Mouse (Mus musculus) liver, embryonic 11.5 days (tissue): Measurements from ENCODE around the gene Marveld2. TPM values are rescaled to one million over a fixed set of nuclear protein-coding genes. Genes with fewer than 3 reads are reported as not detected.

Experiments
- ATAC-seq: fragments of 200-750 bp; cut with Nextera tagmentation; replicated peaks from 2 replicates; pipeline ENCODE4 v1.8.0; 2017; ENCODE audit warnings: moderate number of reproducible peaks, mild to moderate bottlenecking, moderate TSS enrichment, moderate library complexity; ENCODE audit not compliant: low FRiP score
- DNase-seq: peaks from one replicate; pipeline ENCODE4 v3.0.0-alpha.2; 2017; ENCODE audit warnings: low spot score
- H3K27ac ChIP-seq: fragments of 300-500 bp; sonication (generic); 2 replicates; pipeline ENCODE4 v1.5.1; 2014; ENCODE audit warnings: mild to moderate bottlenecking, low read depth, low read length, control low read depth
- H3K27me3 ChIP-seq: fragments of 300-500 bp; sonication (generic); replicated peaks from 2 replicates; pipeline ENCODE4 v1.6.1; 2014; ENCODE audit warnings: low read length, mixed read lengths; ENCODE audit not compliant: control insufficient read depth, insufficient read depth
- H3K36me3 ChIP-seq: fragments of 300-500 bp; sonication (generic); 2 replicates; pipeline ENCODE4 v1.6.1; 2014; ENCODE audit warnings: mild to moderate bottlenecking, low read length, moderate library complexity, mixed read lengths; ENCODE audit not compliant: control insufficient read depth, insufficient read depth
- H3K4me1 ChIP-seq: fragments of 300-500 bp; sonication (generic); replicated peaks from 2 replicates; pipeline ENCODE4 v1.6.1; 2014; ENCODE audit warnings: low read length, mixed read lengths; ENCODE audit not compliant: control insufficient read depth, insufficient read depth
- H3K4me2 ChIP-seq: fragments of 300-500 bp; sonication (generic); 2 replicates; pipeline ENCODE4 v1.6.1; 2014; ENCODE audit warnings: mild to moderate bottlenecking, control low read depth, moderate library complexity
- H3K4me3 ChIP-seq: fragments of 300-500 bp; sonication (generic); 2 replicates; pipeline ENCODE4 v1.5.1; 2014; ENCODE audit warnings: low read depth, low read length, control low read depth
- H3K9ac ChIP-seq: fragments of 300-500 bp; sonication (generic); 2 replicates; pipeline ENCODE4 v1.6.1; 2014; ENCODE audit warnings: low read depth, low read length, control low read depth
- H3K9me3 ChIP-seq: fragments of 300-500 bp; sonication (generic); 2 replicates; pipeline ENCODE4 v1.6.1; 2016; ENCODE audit warnings: low read length, inconsistent platforms, mixed read lengths; ENCODE audit not compliant: control insufficient read depth
- WGBS: fragments of 180-500 bp; shearing (Covaris S2); extraction: QIAGEN DNeasy Blood & Tissue Kit; methylation state at CpG from one replicate; pipeline ENCODE4 v1.1.7; 2014; 5-methylcytosine and 5-hydroxymethylcytosine counted together
- polyA plus RNA-seq: library from polyadenylated mRNA; unstranded; fragments of >200 nt; fragmentation: Nextera tagmentation; extraction: Ambion mirVana; gene quantifications from 2 replicates; pipeline ENCODE4 v1.2.1, GENCODE M21; 2014

Marveld2 gene
- polyA plus RNA-seq = 9.1 and 9.5 TPM in 2 replicates

DNA sequence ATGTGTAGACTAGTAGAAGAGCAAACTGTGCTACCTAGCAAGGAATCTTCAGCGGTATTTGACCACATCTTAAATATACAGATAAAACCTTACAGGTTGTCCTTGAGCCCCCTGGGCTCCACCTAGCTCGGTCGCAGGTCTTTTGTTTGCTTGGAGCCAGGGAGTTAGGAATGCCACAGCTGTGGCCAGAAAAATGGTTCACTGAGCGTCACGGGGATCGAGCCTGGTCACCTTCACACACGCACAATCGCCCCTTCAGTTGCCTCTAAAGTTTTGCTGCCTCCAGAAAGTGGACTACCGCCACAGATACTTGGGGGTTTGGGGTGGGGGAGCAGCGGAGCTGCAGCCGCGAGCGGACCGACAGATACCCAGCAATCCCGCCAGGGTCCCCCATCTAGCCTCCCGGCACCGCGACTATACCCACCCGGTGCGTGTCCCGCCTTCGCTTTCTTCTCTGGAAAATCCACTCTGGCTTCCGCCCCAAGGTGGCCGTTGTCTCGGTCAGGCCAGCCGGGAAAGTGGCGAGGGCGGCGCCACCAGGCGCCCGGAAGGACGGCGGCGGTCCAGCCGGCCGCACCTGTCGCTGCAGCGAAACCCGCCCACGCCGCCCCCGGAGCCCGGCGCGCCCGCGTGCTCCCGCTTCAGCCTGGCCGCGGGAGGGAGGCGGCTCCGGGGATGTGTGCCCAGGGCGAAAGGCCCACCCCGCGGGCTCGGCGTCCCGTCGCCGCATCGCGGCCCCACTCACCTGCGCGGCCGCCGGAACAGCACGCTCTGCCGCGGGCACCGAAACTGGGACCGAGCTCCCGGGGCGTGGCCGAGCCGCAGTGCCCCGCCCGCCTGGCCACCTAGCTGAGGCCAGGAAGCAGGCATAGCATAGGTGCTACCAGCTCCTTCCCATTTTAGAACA lies at the start of gene Marveld2:
Marveld2 (minus strand) TSS at position 791 of the 907 bp plus-strand sequence.
- Histone ChIP-seq H3K27ac (no peak within 1 kb of the TSS), H3K4me2 (peak within 1 kb of the TSS; percentile 98), H3K36me3 (peaks cover 4% of the 10 kb centered on the region; the same call in 1 of the 2 replicates), H3K9me3 (no peaks in the 10 kb centered on the region), H3K4me3 (peak within 1 kb of the TSS; percentile 79), H3K9ac (peak within 1 kb of the TSS; percentile 70), H3K4me1 (peaks cover 5% of the 10 kb centered on the region; the same call in 1 of the 2 replicates), H3K27me3 (peaks cover 4% of the 10 kb centered on the region; the same call in 1 of the 2 replicates)
- WGBS = 4% methylated on average over 72 of the region's 77 CpGs
- peak; percentile 53 for DNase-seq
- ATAC-seq = peak; percentile 77

GRCm38 (mm10) chr13:100659864-100660456 lies 43.2 kb upstream of the Marveld2 start:
- 42% methylated on average over 4 of the region's 4 CpGs for WGBS
- ATAC-seq = no peak; the same call in 1 of the 2 replicates
- Histone ChIP-seq H3K9ac (no peak overlapping the region), H3K36me3 (peaks cover 2% of the 10 kb centered on the region; the same call in 1 of the 2 replicates), H3K9me3 (no peaks in the 10 kb centered on the region), H3K27me3 (no peaks in the 10 kb centered on the region), H3K27ac (no peak overlapping the region), H3K4me3 (no peak overlapping the region), H3K4me2 (no peak overlapping the region), H3K4me1 (no peaks in the 10 kb centered on the region)
- peak; percentile 50 for DNase-seq

- DNase-seq (no peak), ATAC-seq (no peak)
- Histone ChIP-seq H3K9ac (no peak overlapping the region), H3K27ac (no peak overlapping the region), H3K9me3 (no peaks in the 10 kb centered on the region), H3K36me3 (peaks cover 2% of the 10 kb centered on the region; the same call in 1 of the 2 replicates), H3K4me3 (no peak overlapping the region), H3K4me1 (no peaks in the 10 kb centered on the region; the same call in 1 of the 2 replicates), H3K27me3 (no peaks in the 10 kb centered on the region), H3K4me2 (no peak overlapping the region)
- 92% methylated on average over 5 of the region's 5 CpGs for WGBS
These were observed 41.3 kb upstream of the Marveld2 start for GRCm38 (mm10) chr13:100658091-100658490.

DNA sequence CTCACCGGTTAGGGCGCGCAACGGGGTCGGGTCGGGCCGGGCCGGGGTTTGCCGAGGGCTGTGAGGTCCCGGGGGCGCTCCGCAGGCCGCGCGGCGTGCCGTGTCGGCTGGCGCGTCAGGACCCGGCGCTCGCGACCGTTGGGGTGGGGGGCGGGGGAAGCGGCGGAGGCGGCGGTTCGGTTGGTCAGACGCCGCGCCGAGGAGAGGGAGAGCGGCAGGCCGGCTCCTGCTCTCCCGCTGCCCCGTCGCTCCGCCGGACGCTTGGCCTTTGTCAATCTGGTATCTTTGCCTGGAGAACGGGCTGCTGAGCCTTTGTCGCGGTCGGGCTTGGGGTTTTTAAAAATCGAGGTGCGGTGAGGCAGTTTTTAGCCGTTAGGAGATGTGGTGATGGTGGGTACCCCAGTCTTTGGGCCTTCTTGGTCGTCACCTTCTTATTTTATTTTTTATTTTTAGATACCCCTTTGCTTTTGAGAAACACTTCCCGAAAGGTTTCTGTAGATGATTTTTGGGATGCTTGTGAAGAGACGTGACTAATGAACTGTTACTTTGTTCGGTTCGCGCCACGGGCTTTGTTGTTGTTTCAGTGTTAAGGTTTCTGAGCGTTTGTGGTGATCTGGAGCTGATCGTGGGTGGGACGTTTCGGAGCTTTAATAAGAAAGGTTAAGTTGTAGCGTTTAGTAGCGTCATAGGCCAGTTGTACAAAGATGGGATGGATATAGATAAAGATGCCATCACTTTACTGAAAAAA lies 34.8 kb upstream of the Marveld2 start, which contains the start of gene Taf9:
Taf9 (plus strand) TSS at position 141 of the 748 bp plus-strand sequence.
- Histone ChIP-seq H3K4me1 (peaks cover 5% of the 10 kb centered on the region), H3K27ac (peak within 1 kb of the TSS; percentile 86), H3K9ac (peak within 1 kb of the TSS; percentile 71), H3K36me3 (peaks cover 5% of the 10 kb centered on the region), H3K4me2 (peak within 1 kb of the TSS; percentile 86), H3K9me3 (no peaks in the 10 kb centered on the region), H3K4me3 (peak within 1 kb of the TSS; percentile 78), H3K27me3 (no peaks in the 10 kb centered on the region)
- under 1% methylated on average over 62 of the region's 63 CpGs for WGBS
- DNase-seq = no peak
- peak; percentile 65 for ATAC-seq

GRCm38 (mm10) chr13:100650550-100651438 lies 34.0 kb upstream of the Marveld2 start, which contains the start of the genes Ak6 and Rad17:
Gene Ak6 (plus strand): TSS chr13:100650979.
Gene Rad17 (minus strand): TSS chr13:100651051.
- Histone ChIP-seq H3K9ac (peak within 1 kb of the TSS; percentile 71), H3K4me2 (peak within 1 kb of the TSS; percentile 86), H3K27ac (peak within 1 kb of the TSS; percentile 86), H3K4me1 (peaks cover 5% of the 10 kb centered on the region), H3K4me3 (peak within 1 kb of the TSS; percentile 78), H3K9me3 (no peaks in the 10 kb centered on the region), H3K27me3 (no peaks in the 10 kb centered on the region), H3K36me3 (peaks cover 7% of the 10 kb centered on the region)
- ATAC-seq (peak; percentile 97), DNase-seq (peak; percentile 95)
- WGBS = under 1% methylated on average over 73 of the region's 73 CpGs

DNA sequence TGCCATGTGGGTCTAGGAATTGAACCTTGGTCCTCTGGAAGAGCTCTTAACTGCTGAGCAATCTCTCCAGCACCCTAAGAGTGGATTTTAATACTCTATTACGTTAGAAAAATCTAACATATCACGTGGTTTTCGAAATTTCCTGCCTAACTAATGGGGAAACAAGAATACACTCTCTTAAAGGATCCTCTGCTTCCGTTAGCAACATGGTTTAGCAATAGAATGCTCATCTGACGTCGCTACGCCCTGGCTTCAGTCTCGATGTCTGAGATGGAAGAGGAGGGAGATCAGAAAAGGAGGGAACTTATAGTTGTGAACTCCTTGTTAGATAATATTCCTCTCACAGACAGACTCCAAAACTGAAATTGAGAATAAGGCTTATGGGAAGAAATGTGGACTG lies 31.5 kb upstream of the Marveld2 start:
- 91% methylated on average over 8 of the region's 8 CpGs for WGBS

GRCm38 (mm10) chr13:100642471-100643209 lies 25.9 kb upstream of the Marveld2 start:
- Histone ChIP-seq H3K27ac (no peak overlapping the region), H3K4me3 (no peak overlapping the region), H3K9ac (no peak overlapping the region), H3K4me2 (no peak overlapping the region), H3K9me3 (no peaks in the 10 kb centered on the region), H3K36me3 (peaks cover 39% of the 10 kb centered on the region), H3K4me1 (no peaks in the 10 kb centered on the region), H3K27me3 (no peaks in the 10 kb centered on the region)
- ATAC-seq (no peak), DNase-seq (no peak)
- 90% methylated on average over 4 of the region's 4 CpGs for WGBS

More for the DNA sequence above, 31.5 kb upstream of the Marveld2 start:
- H3K4me1 ChIP-seq = peaks cover 5% of the 10 kb centered on the region; the same call in 1 of the 2 replicates
- no peak overlapping the region for H3K27ac ChIP-seq
- DNase-seq (no peak), ATAC-seq (no peak)
- H3K4me2 ChIP-seq = no peak overlapping the region
- no peaks in the 10 kb centered on the region for H3K27me3 ChIP-seq
- no peaks in the 10 kb centered on the region for H3K9me3 ChIP-seq
- H3K4me3 ChIP-seq = no peak overlapping the region
- no peak overlapping the region for H3K9ac ChIP-seq
- peaks cover 18% of the 10 kb centered on the region for H3K36me3 ChIP-seq
